Mouse (Mus musculus) C2C12 (cell line): ENCODE results near the gene Gabra5. TPM values are rescaled to one million over a fixed set of nuclear protein-coding genes. Genes with fewer than 3 reads are reported as not detected.

Source experiments
- H3K27me3 ChIP-seq: one replicate; pipeline ENCODE4 v1.6.1; 2011; ENCODE audit not compliant: control insufficient read depth, insufficient read depth, insufficient read length
- H3K36me3 ChIP-seq: one replicate; pipeline ENCODE4 v1.6.1; 2011; ENCODE audit not compliant: control insufficient read depth, insufficient read depth
- H3K4me3 ChIP-seq: one replicate; pipeline ENCODE4 v1.5.1; 2011; ENCODE audit warnings: mild to moderate bottlenecking, control low read depth; ENCODE audit not compliant: poor library complexity, insufficient read depth, severe bottlenecking
- H3K79me2 ChIP-seq: one replicate; pipeline ENCODE4 v1.6.1; 2011; ENCODE audit not compliant: control insufficient read depth, insufficient read depth
- H3K79me3 ChIP-seq: one replicate; pipeline ENCODE4 v1.6.1; 2011; ENCODE audit warnings: low read depth, control low read depth
- H3ac ChIP-seq: one replicate; pipeline ENCODE3; 2011; ENCODE audit warnings: low read depth; ENCODE audit not compliant: control insufficient read depth, insufficient read length
- CEBPB ChIP-seq: IDR thresholded peaks from one replicate; pipeline ENCODE4 v1.6.1; 2011; ENCODE audit warnings: low read depth, mild to moderate bottlenecking, control low read depth, moderate library complexity
- CTCF ChIP-seq: IDR thresholded peaks from one replicate; pipeline ENCODE4 v1.5.1; 2011; ENCODE audit not compliant: control insufficient read depth, insufficient read depth, insufficient read length
- FOSL1 ChIP-seq: IDR thresholded peaks from one replicate; pipeline ENCODE4 v1.8.0; 2011; ENCODE audit warnings: mild to moderate bottlenecking, low read length; ENCODE audit not compliant: poor library complexity, insufficient read depth, severe bottlenecking
- MAX ChIP-seq: IDR thresholded peaks from one replicate; pipeline ENCODE4 v1.6.1; 2011; ENCODE audit warnings: mild to moderate bottlenecking, control low read depth
- MYOD1 ChIP-seq: IDR thresholded peaks from one replicate; pipeline ENCODE4 v1.6.1; 2011; ENCODE audit warnings: low read depth; ENCODE audit not compliant: control insufficient read depth, insufficient read length
- MYOG ChIP-seq: IDR thresholded peaks from one replicate; pipeline ENCODE4 v1.6.1; 2011; ENCODE audit not compliant: control insufficient read depth, insufficient read length; ENCODE audit errors: extremely low read depth
- USF1 ChIP-seq: IDR thresholded peaks from one replicate; pipeline ENCODE4 v1.6.1; 2011; ENCODE audit warnings: low read depth, mild to moderate bottlenecking, control low read depth, moderate library complexity
- polyA plus RNA-seq: library from polyadenylated mRNA; unstranded; fragments of >200 nt; fragmentation: generic; extraction: Trizol; gene quantifications from one replicate; pipeline ENCODE4 v1.2.1, GENCODE M21; 2012; ENCODE audit warnings: missing spikeins

The Gabra5 gene
- polyA plus RNA-seq, 1 experiment, result not detected

GRCm38 (mm10) chr7:57357871-57358540 is 151.9 kb downstream of the Gabra5 start:
- no peaks in the 10 kb centered on the region for H3K79me3 ChIP-seq
- H3K4me3 ChIP-seq, result no peak overlapping the region
- H3K79me2 ChIP-seq, result no peaks in the 10 kb centered on the region
- TF ChIP-seq CTCF (no peak), MYOG (no peak), CEBPB (no peak), USF1 (no peak), FOSL1 (no peak), MYOD1 (no peak), MAX (no peak)
- no peaks in the 10 kb centered on the region for H3K27me3 ChIP-seq
- no peaks in the 10 kb centered on the region for H3K36me3 ChIP-seq
- no peak overlapping the region for H3ac ChIP-seq

Other genes starting within 250 kb of the Gabra5 start
- not detected for gene Gabrg3, start 122.9 kb downstream of the Gabra5 start, polyA plus RNA-seq
- gene Gabrb3, start 90.4 kb downstream of the Gabra5 start, polyA plus RNA-seq, result not detected